Mouse (Mus musculus): Measurements from ENCODE around the gene Slc25a29.
"Not testable (repeated sequence)": the region's sequence is repeated elsewhere in the genome, so short reads cannot be mapped to it uniquely, and the experiment has no call there.

The Slc25a29 gene

DNA sequence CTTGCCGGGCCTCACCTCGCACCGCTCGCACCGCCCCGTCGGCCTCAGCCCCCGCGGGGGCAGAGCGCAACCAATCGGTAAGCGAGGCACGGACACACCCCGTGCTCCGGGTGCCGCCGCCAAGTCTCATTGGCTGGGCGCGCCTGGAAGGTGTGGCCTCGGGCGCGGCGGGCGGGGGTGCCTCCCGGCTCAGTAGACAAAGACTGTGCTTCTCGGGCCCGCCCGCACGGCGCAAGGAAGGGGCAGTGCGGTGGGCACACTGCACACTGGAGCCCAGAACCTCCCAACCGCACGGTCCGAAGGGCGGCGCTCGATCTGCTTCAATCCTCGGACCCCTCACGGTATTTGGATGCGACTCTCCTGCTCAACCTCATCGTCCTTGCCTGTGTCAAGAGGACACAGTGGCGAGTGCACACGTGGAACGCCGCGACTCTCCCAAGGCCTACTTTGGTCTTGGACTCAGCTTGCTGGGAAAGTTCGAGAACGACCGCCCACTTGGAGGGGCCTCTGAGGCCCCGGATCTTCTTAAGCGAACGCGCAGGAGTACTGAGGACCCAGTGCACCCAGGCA, at the start of gene Slc25a29, which contains the start of gene Slc25a47:
Gene Slc25a29 (minus strand): TSS at position 44 of the 570 bp plus-strand sequence.
Gene Slc25a47 (plus strand): TSS at position 207 of the 570 bp plus-strand sequence.
- peak; percentile 96 for DNase-seq (ENCODE audit: low read depth, low spot score)

DNA sequence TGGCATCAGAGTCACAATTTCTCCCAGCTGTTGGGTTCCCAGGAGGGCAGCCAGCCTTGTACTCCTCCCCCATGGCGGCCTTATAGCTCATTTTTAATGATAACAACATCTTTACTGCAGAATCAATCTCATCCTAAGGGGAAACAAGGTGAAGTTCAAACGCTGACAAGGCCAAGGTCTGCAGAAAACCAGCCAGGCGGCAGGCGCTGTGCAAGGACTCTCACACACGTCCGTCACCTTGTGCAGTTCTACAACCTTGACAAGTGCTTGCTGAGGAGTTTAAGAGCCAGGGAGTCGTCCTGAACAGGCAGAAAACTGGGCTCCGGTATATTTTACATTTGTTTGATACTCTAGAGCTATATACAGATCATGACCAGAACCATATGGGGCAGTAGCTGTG, 47.1 kb upstream of the Slc25a29 start:
- DNase-seq (ENCODE audit: low read depth, low spot score): no peak

DNA sequence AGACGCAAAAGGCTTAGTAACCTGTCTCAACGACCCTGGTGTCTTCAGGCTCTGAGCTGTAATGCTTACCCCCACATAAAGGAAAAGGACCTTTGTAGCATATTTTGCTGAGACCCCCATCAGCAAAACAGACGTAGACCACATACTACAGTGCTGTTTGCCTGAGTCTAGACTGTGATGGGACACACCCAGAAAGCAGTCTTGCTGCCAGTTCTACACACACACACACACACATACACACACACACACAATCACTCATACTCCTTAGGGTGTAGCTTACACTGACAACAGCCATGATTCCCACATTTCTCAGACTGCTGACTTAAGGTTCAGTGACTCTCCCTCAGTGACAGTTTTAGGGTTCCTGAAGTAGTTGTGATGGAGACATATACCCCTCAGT, 45.5 kb upstream of the Slc25a29 start:
- no peak for DNase-seq (ENCODE audit: low read depth, low spot score)

DNA sequence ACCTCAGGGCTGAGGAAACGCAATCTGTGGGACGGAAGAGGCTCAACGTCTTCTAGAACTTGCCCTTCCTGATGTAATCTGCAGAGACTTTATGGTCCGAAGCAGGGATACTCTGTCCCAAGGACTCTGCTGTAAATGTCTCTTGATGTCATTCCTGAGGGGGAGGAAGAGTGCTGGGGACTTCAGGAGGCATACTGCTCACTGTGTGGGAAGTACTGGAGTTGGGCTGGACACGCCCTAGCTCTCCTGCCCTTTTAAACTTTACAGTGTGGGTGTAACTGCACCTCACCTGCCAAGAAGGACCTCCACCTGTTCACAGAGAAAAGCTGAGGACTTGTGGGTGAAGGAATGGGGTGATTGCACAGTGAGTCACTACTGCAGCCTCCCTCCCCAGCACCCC, 44.9 kb upstream of the Slc25a29 start:
- DNase-seq (ENCODE audit: low read depth, low spot score): no peak

DNA sequence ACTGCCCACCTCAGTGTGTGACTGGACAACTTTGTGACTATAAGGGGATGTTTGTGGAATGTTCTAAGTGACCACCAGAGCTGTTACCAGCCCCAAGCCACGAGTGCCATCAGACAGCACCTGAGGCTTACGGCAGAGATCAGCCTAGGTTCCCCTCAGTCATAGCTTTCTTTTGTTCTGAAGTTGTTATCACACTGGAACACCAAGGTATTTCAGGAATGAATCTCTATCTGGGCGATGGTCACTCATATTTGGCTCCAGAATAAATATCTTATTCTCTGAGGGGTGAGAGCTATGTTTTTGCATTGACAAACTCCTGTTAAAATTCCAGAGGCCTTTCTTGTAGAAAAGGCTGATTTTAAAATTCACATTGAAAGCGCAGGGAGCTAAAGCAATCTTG, 43.5 kb upstream of the Slc25a29 start:
- no peak for DNase-seq (ENCODE audit: low read depth, low spot score)

DNA sequence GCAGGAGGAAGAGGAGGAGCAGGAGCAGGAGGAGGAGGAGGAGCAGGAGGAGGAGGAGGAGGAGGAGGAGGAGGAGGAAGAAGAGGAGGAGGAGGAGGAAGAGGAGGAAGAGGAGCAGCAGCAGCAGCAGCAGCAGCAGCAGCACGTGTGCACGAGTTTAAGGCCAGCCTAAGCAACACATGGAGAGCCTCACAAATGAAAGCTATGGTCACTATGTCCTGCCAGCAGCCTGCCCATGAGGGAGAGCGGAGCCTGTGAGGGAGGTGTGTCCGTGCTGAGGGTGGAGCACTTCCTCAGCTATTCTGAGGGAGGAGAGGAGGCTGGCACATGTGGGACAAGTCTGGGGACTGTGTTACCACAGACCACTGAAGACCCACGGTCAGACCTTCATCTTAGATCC, 37.4 kb upstream of the Slc25a29 start:
- DNase-seq (ENCODE audit: low read depth, low spot score): no peak

DNA sequence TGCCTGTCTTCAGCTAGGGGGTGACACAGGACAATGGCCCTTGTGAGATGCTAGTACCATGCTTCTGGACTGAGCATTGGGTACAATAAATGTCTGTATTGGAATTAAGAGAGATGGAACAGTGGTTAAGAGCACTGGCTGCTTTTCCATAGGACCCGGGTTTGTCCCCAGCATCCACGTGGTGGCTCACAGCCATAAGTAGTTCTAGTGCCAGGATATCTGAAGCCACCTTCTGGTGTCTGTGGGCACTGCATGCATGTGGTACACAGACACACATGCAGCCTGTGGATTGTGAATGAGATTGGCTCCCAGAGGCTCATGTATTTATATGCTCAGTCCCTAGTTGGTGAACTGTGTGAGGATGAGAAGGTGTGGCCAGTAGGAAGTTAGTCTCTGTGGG, 33.9 kb upstream of the Slc25a29 start:
- peak; percentile 25 for DNase-seq (ENCODE audit: low read depth, low spot score)

DNA sequence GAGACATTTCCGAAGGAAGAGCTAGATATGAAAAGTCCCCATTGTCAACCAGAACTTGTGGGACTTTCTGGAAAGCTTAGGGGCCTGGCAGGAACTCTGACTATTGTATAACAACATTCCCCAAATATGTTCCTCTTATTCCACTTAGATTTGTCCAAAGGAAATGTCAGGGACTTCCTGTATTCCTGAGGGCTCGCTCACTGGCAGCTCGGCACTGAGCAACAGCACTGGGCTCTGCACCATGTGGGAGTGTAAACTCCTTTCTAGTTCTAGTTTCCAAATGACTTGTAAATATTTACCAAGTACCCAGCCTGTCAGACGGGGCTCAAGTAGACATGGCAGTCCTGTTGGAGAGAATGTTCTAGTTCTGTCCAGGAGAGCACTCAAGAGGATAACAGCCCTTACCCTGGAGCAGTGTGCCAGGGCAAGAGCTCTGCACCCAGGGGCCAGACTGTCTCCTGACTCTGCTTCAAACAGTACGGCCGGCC, 29.4 kb upstream of the Slc25a29 start:
- no peak for DNase-seq (ENCODE audit: low read depth, low spot score)

DNA sequence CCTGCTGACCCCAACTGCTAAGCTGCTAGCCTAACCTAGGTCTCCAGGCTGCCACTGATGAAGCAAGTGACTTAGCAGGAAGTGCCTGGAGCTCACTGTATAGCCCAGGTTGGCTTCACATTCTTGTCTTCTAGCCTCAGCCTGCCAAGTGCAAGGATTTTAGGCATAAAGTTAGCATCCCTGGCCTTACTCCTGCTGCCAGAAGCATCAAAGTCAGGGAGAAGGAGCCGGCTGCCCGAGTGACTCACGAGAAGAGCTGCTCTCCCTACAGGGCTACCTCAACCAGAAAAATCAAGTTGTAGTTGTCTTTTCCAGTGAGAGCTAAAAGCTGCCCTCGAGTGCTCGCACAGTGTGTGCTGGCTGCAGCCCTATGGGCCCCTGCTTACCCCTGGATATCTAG, 22.8 kb upstream of the Slc25a29 start:
- DNase-seq (ENCODE audit: low read depth, low spot score): no peak

DNA sequence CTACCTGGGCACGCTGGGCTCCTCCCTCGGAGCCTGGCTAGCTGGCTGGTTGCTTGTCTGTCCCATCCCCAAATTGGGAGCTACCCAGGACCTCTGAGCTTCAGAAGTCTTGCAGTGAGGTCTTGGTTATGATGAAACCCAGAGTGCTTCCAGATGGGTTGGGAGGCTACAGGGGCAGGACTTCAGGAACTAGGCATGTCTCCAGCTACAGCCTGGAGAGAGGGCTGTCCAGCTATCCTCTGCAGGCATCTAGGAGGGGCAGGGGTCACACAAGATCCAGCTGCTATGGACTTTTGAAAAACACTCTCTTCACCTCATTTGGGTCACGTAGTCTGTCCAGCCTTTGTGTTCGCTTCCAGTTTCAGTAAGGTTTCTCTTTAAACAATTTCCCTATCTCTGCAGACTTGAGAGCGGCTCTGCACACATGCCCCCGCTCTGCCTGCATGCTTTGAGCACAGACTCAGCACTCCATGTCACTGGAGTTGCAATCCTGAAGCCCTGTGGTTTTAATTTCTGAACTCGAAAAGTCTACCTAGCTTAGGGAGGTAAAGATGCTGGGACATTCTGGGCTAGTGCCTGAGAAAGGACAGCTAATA, 22.0 kb upstream of the Slc25a29 start:
- no peak for DNase-seq (ENCODE audit: low read depth, low spot score)

DNA sequence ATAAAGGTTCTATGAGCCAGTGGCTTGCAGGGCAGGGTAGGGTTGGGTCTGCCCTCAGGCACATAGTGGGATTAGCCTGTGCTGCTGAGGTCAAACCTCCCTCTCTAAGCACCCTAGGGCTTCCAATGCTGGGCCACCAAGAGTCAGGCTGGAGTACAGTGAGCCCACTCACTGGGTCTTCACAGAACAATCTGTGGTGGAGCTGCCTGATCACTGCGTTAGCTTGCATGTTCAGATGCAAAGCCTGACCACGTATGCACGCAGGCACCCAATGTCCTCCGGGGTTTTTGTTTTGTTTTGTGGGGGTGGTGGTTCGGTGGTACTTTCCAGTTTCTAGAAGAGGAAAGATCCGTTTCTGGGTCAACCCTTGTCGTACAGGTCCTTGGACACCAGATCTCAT, 21.4 kb upstream of the Slc25a29 start:
- DNase-seq (ENCODE audit: low read depth, low spot score): no peak

DNA sequence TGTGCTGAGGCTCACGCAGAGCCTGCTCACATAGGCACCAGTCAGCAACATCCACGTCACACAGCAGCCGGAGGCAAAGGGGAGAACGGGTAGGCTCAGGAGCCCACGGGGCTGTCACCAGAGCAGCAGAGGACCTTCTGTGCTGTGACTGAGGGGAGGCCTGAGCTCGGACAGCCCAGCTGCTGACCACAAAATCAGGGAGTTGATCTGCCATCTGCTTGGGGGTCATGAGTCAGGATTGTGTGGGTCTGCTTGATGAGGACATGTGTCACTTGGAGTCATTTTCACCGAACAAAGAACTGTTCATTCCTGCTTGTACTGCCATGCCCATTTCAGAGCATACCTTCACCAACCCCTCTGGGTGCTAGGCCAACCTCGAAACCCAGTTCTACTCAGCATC, 20.5 kb upstream of the Slc25a29 start:
- no peak for DNase-seq (ENCODE audit: low read depth, low spot score)

DNA sequence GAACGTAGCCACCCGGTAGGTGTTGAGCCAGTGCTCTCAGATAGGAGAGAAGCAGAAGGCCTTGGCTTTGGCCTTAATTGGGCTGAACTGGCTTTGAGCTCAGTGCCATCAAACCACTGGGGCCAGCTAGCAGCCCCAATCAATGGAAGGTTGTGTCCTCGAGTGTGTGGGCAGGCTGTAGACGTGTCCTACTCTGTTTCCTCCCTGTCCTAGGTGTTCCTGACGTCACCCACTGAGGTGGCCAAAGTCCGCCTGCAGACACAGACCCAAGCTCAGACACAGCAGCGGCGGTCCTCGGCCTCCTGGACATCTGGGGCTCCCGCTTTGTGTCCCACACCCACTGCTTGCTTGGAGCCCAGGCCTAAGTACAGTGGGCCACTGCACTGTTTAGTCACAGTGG, 19.4 kb upstream of the Slc25a29 start:
- no peak for DNase-seq (ENCODE audit: low read depth, low spot score)

DNA sequence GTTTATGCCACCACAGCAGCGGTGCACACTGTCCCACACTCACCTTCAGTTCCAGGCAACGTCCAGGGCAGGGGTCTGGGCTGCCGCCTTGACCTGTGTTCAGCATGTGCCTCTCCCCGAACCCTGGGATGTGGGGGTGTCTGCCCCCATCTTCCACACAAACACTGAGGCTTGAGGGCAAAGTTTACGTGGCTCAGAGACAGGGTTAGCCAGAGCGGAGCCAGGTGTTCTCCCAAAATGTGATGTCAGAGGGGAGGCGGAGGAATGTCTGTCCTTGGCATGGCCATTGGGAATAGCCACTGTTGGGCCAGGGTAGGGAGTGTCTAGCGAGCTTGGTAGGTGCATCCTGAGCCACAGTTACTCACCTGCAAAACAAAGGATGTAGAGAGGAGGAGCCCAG, 17.1 kb upstream of the Slc25a29 start:
- no peak for DNase-seq (ENCODE audit: low read depth, low spot score)

DNA sequence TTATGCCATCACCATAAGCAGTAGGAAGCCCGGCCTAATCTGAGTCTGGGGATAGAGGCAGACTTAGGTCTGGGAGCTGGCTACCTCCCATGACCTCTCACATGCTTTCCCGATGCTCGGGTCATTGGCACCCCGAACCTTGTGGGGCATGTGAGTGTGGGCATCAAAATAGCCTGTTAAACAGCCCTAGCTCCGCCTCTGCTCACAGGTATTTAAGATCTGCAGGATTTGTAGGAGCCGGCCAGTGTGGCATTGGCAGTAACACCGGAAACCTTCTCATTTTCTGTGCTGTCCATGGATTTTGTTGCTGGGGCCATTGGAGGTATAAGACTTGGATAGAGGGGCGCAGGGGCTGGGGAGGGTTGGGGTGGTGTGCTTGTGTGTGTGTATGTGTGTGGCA, 15.2 kb upstream of the Slc25a29 start:
- no peak for DNase-seq (ENCODE audit: low read depth, low spot score)

DNA sequence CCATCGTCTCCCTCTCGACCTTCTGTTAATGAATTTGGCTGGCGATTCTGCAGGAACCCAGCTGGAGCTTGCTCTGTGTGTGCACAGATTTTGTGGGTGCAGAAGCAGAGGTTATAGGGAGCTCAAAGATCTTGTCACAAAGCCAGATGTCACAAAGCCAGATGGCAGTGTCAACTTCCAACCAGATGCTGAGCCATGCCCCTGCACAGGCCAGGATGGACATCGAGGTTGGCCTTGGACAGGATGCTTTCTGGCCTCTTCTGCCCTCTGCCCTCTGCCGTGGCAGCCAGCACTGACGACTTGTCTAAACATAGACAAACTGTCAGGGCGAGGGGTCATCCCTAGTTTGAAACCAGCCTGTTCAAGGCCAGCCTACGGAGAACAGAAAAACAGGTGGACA, 14.4 kb upstream of the Slc25a29 start:
- no peak for DNase-seq (ENCODE audit: low read depth, low spot score)

DNA sequence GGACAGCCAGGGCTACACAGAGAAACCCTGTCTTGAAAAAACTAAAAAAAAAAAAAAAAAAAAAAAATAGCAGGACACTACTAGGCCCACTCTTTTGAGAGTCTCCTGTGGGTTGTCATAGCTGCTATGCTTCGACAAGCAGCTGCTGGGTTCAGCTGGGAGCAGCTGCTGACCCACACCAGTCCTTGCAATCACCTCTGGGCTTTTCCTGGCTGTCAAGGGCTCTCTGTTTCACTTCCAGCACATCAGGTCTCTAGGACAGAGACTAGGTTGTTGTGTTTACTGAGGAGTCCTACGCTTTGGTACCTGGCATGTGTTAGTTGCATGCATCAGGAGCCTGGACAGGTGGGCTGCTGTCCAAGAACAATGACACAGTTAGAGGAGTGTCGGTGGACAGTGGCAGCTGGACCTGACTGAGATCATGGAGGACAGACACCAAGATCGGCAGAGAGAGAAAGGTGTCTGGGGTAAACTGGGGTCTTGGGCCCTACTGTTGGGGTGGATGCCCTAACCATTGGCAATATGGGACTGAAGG, 13.9 kb upstream of the Slc25a29 start:
- no peak for DNase-seq (ENCODE audit: low read depth, low spot score)

DNA sequence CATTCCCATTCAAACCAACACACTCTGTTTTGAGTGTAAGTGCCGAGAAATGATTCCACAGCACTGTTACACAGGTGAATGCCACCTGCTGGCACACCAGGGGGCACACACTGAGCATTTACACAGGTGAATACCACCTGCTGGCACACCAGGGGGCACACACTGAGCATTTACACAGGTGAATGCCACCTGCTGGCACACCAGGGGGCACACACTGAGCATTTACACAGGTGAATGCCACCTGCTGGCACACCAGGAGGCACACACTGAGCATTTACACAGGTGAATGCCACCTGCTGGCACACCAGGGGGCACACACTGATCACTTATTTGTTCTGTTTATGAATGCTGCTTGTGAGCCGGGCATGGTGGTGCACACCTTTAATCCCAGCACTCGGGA, 12.3 kb upstream of the Slc25a29 start:
- DNase-seq (ENCODE audit: low read depth, low spot score): not testable (repeated sequence)

DNA sequence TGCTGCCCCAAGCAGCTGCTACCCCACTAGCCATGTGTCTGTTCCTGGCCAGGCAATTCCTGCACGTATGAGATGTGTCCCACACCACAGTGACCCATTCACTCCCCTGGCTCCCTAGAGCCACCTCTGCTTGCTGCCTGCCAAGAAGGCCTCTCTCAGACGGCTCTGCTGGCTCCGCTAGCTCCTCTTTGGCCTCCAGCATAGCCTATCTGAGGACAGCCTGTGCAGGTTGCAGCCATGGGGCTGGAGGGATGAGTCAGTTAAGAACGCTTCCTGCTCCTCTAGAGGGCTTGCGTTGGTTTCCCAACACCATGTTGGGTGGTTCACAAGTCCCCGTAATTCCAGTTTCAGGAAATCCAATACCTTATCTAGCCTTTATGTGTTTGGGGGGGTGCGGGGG, 7.0 kb upstream of the Slc25a29 start:
- no peak for DNase-seq (ENCODE audit: low read depth, low spot score)

DNA sequence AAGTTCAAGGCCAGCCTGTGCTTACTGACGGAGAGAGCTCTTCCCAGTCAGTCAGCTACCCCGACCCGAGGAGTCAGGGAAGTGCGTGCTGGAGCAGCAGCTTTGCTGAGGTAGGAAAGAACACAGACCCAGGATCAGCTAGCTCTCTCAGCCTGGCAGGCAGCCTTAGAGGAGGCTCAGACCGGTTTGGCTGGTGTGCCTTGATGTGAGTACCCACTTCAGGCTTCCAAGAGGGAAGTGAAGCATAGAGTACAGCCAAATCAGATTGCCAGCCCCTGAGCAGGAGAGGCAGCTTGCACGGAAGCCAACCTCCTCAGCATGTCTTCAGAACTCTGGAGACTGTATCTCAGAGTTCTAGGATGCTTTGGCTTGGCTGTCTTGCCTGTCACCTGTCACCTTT, 5.5 kb upstream of the Slc25a29 start:
- DNase-seq (ENCODE audit: low read depth, low spot score): no peak

DNA sequence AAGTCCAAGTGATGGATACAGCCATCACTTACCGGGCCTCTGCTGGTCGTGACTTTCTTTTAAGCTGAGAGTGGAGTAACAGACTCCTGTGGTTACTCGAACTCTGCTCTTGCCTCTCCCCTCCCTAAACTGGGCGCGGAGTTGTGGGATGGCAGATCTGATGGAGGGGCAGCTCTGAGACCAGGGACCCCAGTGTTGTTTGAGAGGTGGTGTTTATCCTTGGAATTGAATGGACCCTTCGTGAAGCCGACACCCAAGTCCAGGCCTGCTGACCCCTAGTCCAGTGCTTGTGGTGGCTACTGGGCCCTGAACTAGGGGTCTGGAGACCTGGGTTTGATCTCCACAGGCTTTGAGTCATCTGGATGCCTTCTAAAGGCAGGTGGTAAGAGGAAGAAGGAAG, 1.0 kb upstream of the Slc25a29 start:
- DNase-seq (ENCODE audit: low read depth, low spot score): no peak

DNA sequence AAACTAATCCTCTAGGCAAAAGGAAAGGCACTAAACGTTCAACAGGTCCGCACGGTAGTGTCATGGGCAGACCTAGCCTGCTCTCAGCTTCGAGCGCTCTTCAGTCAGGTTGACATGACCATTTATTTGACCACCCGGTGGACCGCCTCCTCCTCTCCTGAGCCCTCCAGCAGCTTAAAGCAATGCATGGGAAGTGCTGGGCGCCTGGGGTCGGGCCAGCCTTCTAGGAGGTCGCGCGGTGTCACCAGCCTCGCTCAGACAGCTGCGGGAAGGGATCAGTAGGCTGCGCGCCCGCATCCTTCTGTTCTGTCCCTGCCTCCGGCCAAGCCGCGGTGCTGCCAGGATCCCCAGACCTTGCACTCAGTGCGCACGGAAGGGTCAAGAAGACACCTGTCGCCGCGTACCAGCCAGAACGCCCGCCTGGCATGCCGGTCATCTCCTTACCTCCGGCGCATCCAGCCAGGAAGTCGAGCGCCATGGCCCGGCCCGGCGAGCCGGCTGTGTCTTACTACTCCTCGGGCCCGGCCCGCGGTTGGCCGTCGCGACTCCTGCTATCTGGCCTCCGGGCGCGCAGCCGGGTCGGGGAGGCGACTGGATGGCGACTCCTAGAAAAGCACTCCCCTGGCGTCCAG, 359 bp downstream of the Slc25a29 start:
- DNase-seq (ENCODE audit: low read depth, low spot score): no peak

DNA sequence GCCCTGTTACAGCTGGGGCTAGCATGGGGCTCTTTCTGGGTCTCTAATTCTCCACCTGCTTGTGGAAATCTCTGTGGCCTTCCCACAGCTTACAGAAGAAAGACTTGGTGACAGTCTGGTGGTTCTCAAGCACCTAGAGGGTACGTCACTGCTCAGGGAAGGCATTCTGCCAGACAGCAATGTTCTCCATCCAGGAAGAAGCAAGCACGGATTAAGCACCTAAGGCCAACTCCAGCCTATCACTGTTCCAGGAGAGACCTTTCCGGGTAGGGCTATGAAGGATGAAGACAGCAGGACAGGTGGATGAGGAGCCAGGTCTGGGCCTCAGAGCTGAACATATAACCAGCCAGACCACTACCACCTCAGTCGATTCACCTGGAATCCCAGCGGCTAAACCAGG, 897 bp downstream of the Slc25a29 start:
- no peak for DNase-seq (ENCODE audit: low read depth, low spot score)

Data from A20 (cell line).